Mouse (Mus musculus): ENCODE measurements at regions not wholly inside any gene's neighbourhood (a gene's known extent, or its start where the extent isn't known, plus 50 kb on each side); places are given as distances from the start of the nearest gene placed in this dataset.

DNA sequence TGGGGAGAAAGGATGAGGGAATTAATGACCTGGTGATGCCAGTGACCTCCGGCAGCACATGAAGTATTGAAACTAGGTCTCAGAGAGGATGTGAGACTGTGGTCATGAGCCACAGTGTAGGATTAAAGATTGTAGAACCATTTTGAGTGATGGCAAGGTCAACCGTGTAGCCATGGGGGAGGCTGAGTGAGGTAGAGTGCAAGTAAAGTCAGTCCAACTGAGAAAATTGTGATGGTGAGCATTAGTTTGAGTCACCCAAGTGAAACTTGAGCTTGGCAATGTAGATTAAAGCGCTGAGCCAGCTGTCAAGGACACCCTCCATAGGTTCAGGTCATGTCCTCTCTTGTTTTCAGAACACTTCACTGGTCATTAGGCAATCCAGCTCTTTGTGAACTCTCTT lies 219.9 kb upstream of the Tpk1 start:
- TF ChIP-seq CTCF (conservative IDR thresholded peaks at IDR 0.05; ENCODE audit: insufficient read depth, insufficient read length, low read depth, low read length), result no peak
- TF ChIP-seq POLR2A (IDR thresholded peaks at IDR 0.05; ENCODE audit: low read depth, low read length), result no peak

Data from kidney, adult 2 months (tissue).